Mouse (Mus musculus) heart, embryonic 12.5 days (tissue): ENCODE data around the gene Zfp408. TPM values are rescaled to one million over a fixed set of nuclear protein-coding genes. Genes with fewer than 3 reads are reported as not detected.

ENCODE experiments used
- ATAC-seq: fragments of 200-750 bp; cut with Nextera tagmentation; 2 replicates; pipeline ENCODE4 v1.8.0; 2017; ENCODE audit warnings: moderate TSS enrichment, moderate library complexity; ENCODE audit not compliant: insufficient number of reproducible peaks, low FRiP score
- H3K27ac ChIP-seq: fragments of 300-500 bp; sonication (generic); 2 replicates; pipeline ENCODE4 v1.5.1; 2016; ENCODE audit warnings: mild to moderate bottlenecking, moderate library complexity; ENCODE audit not compliant: poor library complexity, severe bottlenecking
- H3K27me3 ChIP-seq: fragments of 300-500 bp; sonication (generic); replicated peaks from 2 replicates; pipeline ENCODE4 v1.6.1; 2016; ENCODE audit warnings: mild to moderate bottlenecking, moderate library complexity
- H3K36me3 ChIP-seq: fragments of 300-500 bp; sonication (generic); 2 replicates; pipeline ENCODE4 v1.6.1; 2016; ENCODE audit warnings: mild to moderate bottlenecking, moderate library complexity
- H3K4me1 ChIP-seq: fragments of 300-500 bp; sonication (generic); replicated peaks from 2 replicates; pipeline ENCODE4 v1.6.1; 2016; ENCODE audit warnings: mild to moderate bottlenecking
- H3K4me2 ChIP-seq: fragments of 300-500 bp; sonication (generic); 2 replicates; pipeline ENCODE4 v1.6.1; 2016; ENCODE audit warnings: mild to moderate bottlenecking, moderate library complexity
- H3K4me3 ChIP-seq: fragments of 300-500 bp; sonication (generic); 2 replicates; pipeline ENCODE4 v1.5.1; 2016; ENCODE audit warnings: mild to moderate bottlenecking
- H3K9ac ChIP-seq: fragments of 300-500 bp; sonication (generic); 2 replicates; pipeline ENCODE4 v1.6.1; 2016; ENCODE audit warnings: mild to moderate bottlenecking, moderate library complexity
- H3K9me3 ChIP-seq: fragments of 300-500 bp; sonication (generic); replicated peaks from 2 replicates; pipeline ENCODE4 v1.6.1; 2016; ENCODE audit warnings: mild to moderate bottlenecking, moderate library complexity
- WGBS: fragments of 180-500 bp; shearing (Covaris S2); methylation state at CpG from one replicate; pipeline ENCODE4 v1.1.7; 2016; 5-methylcytosine and 5-hydroxymethylcytosine counted together
- polyA plus RNA-seq: library from polyadenylated mRNA; unstranded; fragments of >200 nt; fragmentation: Nextera tagmentation; extraction: Ambion mirVana; gene quantifications from 2 replicates; pipeline ENCODE4 v1.2.1, GENCODE M21; 2016

Gene Zfp408
- polyA plus RNA-seq, 1 experiment from 2014 or later, result 6.9 TPM

GRCm38 (mm10) chr2:91602389-91602788, 47.2 kb downstream of the Zfp408 start:
- H3K9ac ChIP-seq, result no peak overlapping the region
- WGBS, result 88% methylated on average over 4 of the region's 4 CpGs
- H3K9me3 ChIP-seq, result no peaks in the 10 kb centered on the region
- H3K27ac ChIP-seq, result no peak overlapping the region
- peaks cover 79% of the 10 kb centered on the region for H3K36me3 ChIP-seq
- no peak overlapping the region for H3K4me3 ChIP-seq
- no peak overlapping the region for H3K4me2 ChIP-seq
- H3K4me1 ChIP-seq, result no peaks in the 10 kb centered on the region
- no peak for ATAC-seq
- H3K27me3 ChIP-seq, result no peaks in the 10 kb centered on the region

- ATAC-seq, result no peak
- no peaks in the 10 kb centered on the region for H3K27me3 ChIP-seq
- H3K9ac ChIP-seq, result no peak overlapping the region
- WGBS, result 91% methylated on average over 4 of the region's 4 CpGs
- H3K36me3 ChIP-seq, result peaks cover 80% of the 10 kb centered on the region
- no peak overlapping the region for H3K4me3 ChIP-seq
- H3K9me3 ChIP-seq, result no peaks in the 10 kb centered on the region
- H3K27ac ChIP-seq, result no peak overlapping the region
- no peaks in the 10 kb centered on the region for H3K4me1 ChIP-seq
- no peak overlapping the region for H3K4me2 ChIP-seq
These were observed 49.1 kb downstream of the Zfp408 start for GRCm38 (mm10) chr2:91600475-91600874.

Other genes with a start within 250 kb of the Zfp408 start
- gene 1110051M20Rik, start 205.1 kb downstream of the Zfp408 start, polyA plus RNA-seq, result 35.7 and 40.1 TPM in 2 replicates
- gene Lrp4, start 192.3 kb downstream of the Zfp408 start, polyA plus RNA-seq, result 4.4 and 4.9 TPM in 2 replicates
- gene Ckap5, start 123.0 kb downstream of the Zfp408 start, polyA plus RNA-seq, result 77.1 and 87.8 TPM in 2 replicates
- gene F2, start 13.4 kb downstream of the Zfp408 start, polyA plus RNA-seq, result 0.60 and 2.2 TPM in 2 replicates
- gene Arhgap1, start 69 bp upstream of the Zfp408 start, polyA plus RNA-seq, result 168 and 169 TPM in 2 replicates
- gene Atg13, start 60.8 kb upstream of the Zfp408 start, polyA plus RNA-seq, result 22.3 TPM in 2 replicates
- 12.2 TPM in 2 replicates for gene Harbi1, start 61.1 kb upstream of the Zfp408 start, polyA plus RNA-seq
- gene Ambra1, start 80.3 kb upstream of the Zfp408 start, polyA plus RNA-seq, result 14.5 and 15.0 TPM in 2 replicates